Mouse (Mus musculus): Measurements from ENCODE around the gene Lcn2. TPM values are rescaled to one million over a fixed set of nuclear protein-coding genes. Genes with fewer than 3 reads are reported as not detected.
A peak's percentile ranks its signal among the peaks of the same experiment; 100 is the strongest.

The Lcn2 gene
- polyA plus RNA-seq, 1 experiment from 2014 or later, result 12.7 TPM

- Histone ChIP-seq H3K4me1 (ENCODE audit: insufficient read depth, low read length) (peaks cover 58% of the 10 kb centered on the region), H3K4me3 (ENCODE audit: low read length) (no peak overlapping the region), H3K27me3 (ENCODE audit: insufficient read depth, low read length) (no peaks in the 10 kb centered on the region), H3K9me3 (ENCODE audit: low read length) (no peaks in the 10 kb centered on the region), H3K36me3 (ENCODE audit: insufficient read depth, low read length) (peaks cover 2% of the 10 kb centered on the region; the same call in 1 of the 2 replicates), H3K9ac (replicated peaks; ENCODE audit: low read length) (no peak overlapping the region), H3K4me2 (replicated peaks; ENCODE audit: low read depth, low read length) (no peak overlapping the region), H3K27ac (ENCODE audit: low read length) (peak overlapping the region; percentile 90; the same call in 1 of the 2 replicates)
- ATAC-seq (ENCODE audit: low FRiP score, low TSS enrichment), result no peak
- WGBS, result 59% methylated on average over 5 of the region's 5 CpGs
Measured at GRCm38 (mm10) chr2:32425568-32425967, 37.5 kb upstream of the Lcn2 start.

- H3K4me2 ChIP-seq (replicated peaks; ENCODE audit: low read depth, low read length), result no peak overlapping the region
- peaks cover 50% of the 10 kb centered on the region for H3K4me1 ChIP-seq (ENCODE audit: insufficient read depth, low read length)
- H3K9ac ChIP-seq (replicated peaks; ENCODE audit: low read length), result 0 out of 2 replicates have a peak overlapping the region, but pooled peaks have one; percentile 7
Measured at GRCm38 (mm10) chr2:32424796-32425195, 36.7 kb upstream of the Lcn2 start.

GRCm38 (mm10) chr2:32423481-32424331 lies 35.7 kb upstream of the Lcn2 start:
- H3K4me2 ChIP-seq (replicated peaks; ENCODE audit: low read depth, low read length), result peak overlapping the region; percentile 68
- peak; percentile 93 for ATAC-seq (ENCODE audit: low FRiP score, low TSS enrichment)
- WGBS, result under 1% methylated on average over 14 of the region's 14 CpGs
- H3K36me3 ChIP-seq (ENCODE audit: insufficient read depth, low read length), result peaks cover 14% of the 10 kb centered on the region
- H3K27ac ChIP-seq (ENCODE audit: low read length), result peak overlapping the region; percentile 94
- H3K27me3 ChIP-seq (ENCODE audit: insufficient read depth, low read length), result no peaks in the 10 kb centered on the region
- no peaks in the 10 kb centered on the region for H3K9me3 ChIP-seq (ENCODE audit: low read length)
- peaks cover 49% of the 10 kb centered on the region for H3K4me1 ChIP-seq (ENCODE audit: insufficient read depth, low read length)
- peak overlapping the region; percentile 61 for H3K9ac ChIP-seq (replicated peaks; ENCODE audit: low read length)
- peak overlapping the region; percentile 49 for H3K4me3 ChIP-seq (ENCODE audit: low read length)

More at GRCm38 (mm10) chr2:32424796-32425195, 36.7 kb upstream of the Lcn2 start:
- ATAC-seq (ENCODE audit: low FRiP score, low TSS enrichment), result no peak
- Histone ChIP-seq H3K9me3 (ENCODE audit: low read length) (no peaks in the 10 kb centered on the region), H3K4me3 (ENCODE audit: low read length) (no peak overlapping the region), H3K36me3 (ENCODE audit: insufficient read depth, low read length) (peaks cover 7% of the 10 kb centered on the region; the same call in 1 of the 2 replicates), H3K27me3 (ENCODE audit: insufficient read depth, low read length) (no peaks in the 10 kb centered on the region), H3K27ac (ENCODE audit: low read length) (peak overlapping the region; percentile 90)
- WGBS, result 42% methylated on average over 3 of the region's 3 CpGs

- WGBS, result 91% methylated on average over 6 of the region's 6 CpGs
- Histone ChIP-seq H3K27ac (ENCODE audit: low read length) (no peak overlapping the region), H3K4me1 (ENCODE audit: insufficient read depth, low read length) (peaks cover 42% of the 10 kb centered on the region), H3K4me2 (replicated peaks; ENCODE audit: low read depth, low read length) (no peak overlapping the region), H3K4me3 (ENCODE audit: low read length) (no peak overlapping the region), H3K27me3 (ENCODE audit: insufficient read depth, low read length) (no peaks in the 10 kb centered on the region), H3K9ac (replicated peaks; ENCODE audit: low read length) (0 out of 2 replicates have a peak overlapping the region, but pooled peaks have one; percentile 14), H3K9me3 (ENCODE audit: low read length) (no peaks in the 10 kb centered on the region), H3K36me3 (ENCODE audit: insufficient read depth, low read length) (peaks cover 28% of the 10 kb centered on the region)
- no peak for ATAC-seq (ENCODE audit: low FRiP score, low TSS enrichment)
Measured at GRCm38 (mm10) chr2:32421851-32422251, 33.8 kb upstream of the Lcn2 start.

GRCm38 (mm10) chr2:32420647-32421046 lies 32.6 kb upstream of the Lcn2 start:
- Histone ChIP-seq H3K9ac (replicated peaks; ENCODE audit: low read length) (no peak overlapping the region), H3K4me3 (ENCODE audit: low read length) (no peak overlapping the region), H3K36me3 (ENCODE audit: insufficient read depth, low read length) (peaks cover 40% of the 10 kb centered on the region), H3K4me2 (replicated peaks; ENCODE audit: low read depth, low read length) (no peak overlapping the region), H3K27ac (ENCODE audit: low read length) (no peak overlapping the region), H3K9me3 (ENCODE audit: low read length) (no peaks in the 10 kb centered on the region), H3K27me3 (ENCODE audit: insufficient read depth, low read length) (no peaks in the 10 kb centered on the region), H3K4me1 (ENCODE audit: insufficient read depth, low read length) (peaks cover 42% of the 10 kb centered on the region)
- 86% methylated on average over 6 of the region's 6 CpGs for whole genome bisulfite sequencing
- no peak for ATAC-seq (ENCODE audit: low FRiP score, low TSS enrichment)

- WGBS, result 86% methylated on average over 12 of the region's 12 CpGs
- no peak for ATAC-seq (ENCODE audit: low FRiP score, low TSS enrichment)
Measured at GRCm38 (mm10) chr2:32420066-32420608, 32.1 kb upstream of the Lcn2 start.

GRCm38 (mm10) chr2:32419359-32419758 lies 31.3 kb upstream of the Lcn2 start:
- H3K4me3 ChIP-seq (ENCODE audit: low read length), result no peak overlapping the region
- no peak overlapping the region for H3K9ac ChIP-seq (replicated peaks; ENCODE audit: low read length)
- H3K27me3 ChIP-seq (ENCODE audit: insufficient read depth, low read length), result no peaks in the 10 kb centered on the region
- no peak overlapping the region for H3K4me2 ChIP-seq (replicated peaks; ENCODE audit: low read depth, low read length)
- H3K36me3 ChIP-seq (ENCODE audit: insufficient read depth, low read length), result peaks cover 51% of the 10 kb centered on the region
- H3K4me1 ChIP-seq (ENCODE audit: insufficient read depth, low read length), result peaks cover 31% of the 10 kb centered on the region
- H3K9me3 ChIP-seq (ENCODE audit: low read length), result no peaks in the 10 kb centered on the region
- WGBS, result 82% methylated on average over 3 of the region's 3 CpGs
- H3K27ac ChIP-seq (ENCODE audit: low read length), result peak overlapping the region; percentile 69
- no peak for ATAC-seq (ENCODE audit: low FRiP score, low TSS enrichment)

More at GRCm38 (mm10) chr2:32420066-32420608, 32.1 kb upstream of the Lcn2 start:
- Histone ChIP-seq H3K27ac (ENCODE audit: low read length) (no peak overlapping the region; the same call in 1 of the 2 replicates), H3K27me3 (ENCODE audit: insufficient read depth, low read length) (no peaks in the 10 kb centered on the region), H3K36me3 (ENCODE audit: insufficient read depth, low read length) (peaks cover 44% of the 10 kb centered on the region), H3K9me3 (ENCODE audit: low read length) (no peaks in the 10 kb centered on the region), H3K4me3 (ENCODE audit: low read length) (no peak overlapping the region), H3K9ac (replicated peaks; ENCODE audit: low read length) (no peak overlapping the region), H3K4me2 (replicated peaks; ENCODE audit: low read depth, low read length) (no peak overlapping the region), H3K4me1 (ENCODE audit: insufficient read depth, low read length) (peaks cover 39% of the 10 kb centered on the region)

- Histone ChIP-seq H3K27ac (ENCODE audit: low read length) (peak overlapping the region; percentile 69), H3K4me1 (ENCODE audit: insufficient read depth, low read length) (peaks cover 26% of the 10 kb centered on the region), H3K4me2 (replicated peaks; ENCODE audit: low read depth, low read length) (no peak overlapping the region), H3K9me3 (ENCODE audit: low read length) (no peaks in the 10 kb centered on the region), H3K27me3 (ENCODE audit: insufficient read depth, low read length) (no peaks in the 10 kb centered on the region), H3K9ac (replicated peaks; ENCODE audit: low read length) (no peak overlapping the region), H3K4me3 (ENCODE audit: low read length) (no peak overlapping the region), H3K36me3 (ENCODE audit: insufficient read depth, low read length) (peaks cover 51% of the 10 kb centered on the region)
- no peak for ATAC-seq (ENCODE audit: low FRiP score, low TSS enrichment)
- 50% methylated on average over 12 of the region's 12 CpGs for WGBS
Measured at GRCm38 (mm10) chr2:32418430-32419151, 30.5 kb upstream of the Lcn2 start.

- 56% methylated on average over 8 of the region's 8 CpGs for WGBS
- H3K4me2 ChIP-seq (replicated peaks; ENCODE audit: low read depth, low read length), result no peak overlapping the region
- H3K27ac ChIP-seq (ENCODE audit: low read length), result no peak overlapping the region
- no peaks in the 10 kb centered on the region for H3K27me3 ChIP-seq (ENCODE audit: insufficient read depth, low read length)
- no peak overlapping the region for H3K9ac ChIP-seq (replicated peaks; ENCODE audit: low read length)
- no peak overlapping the region for H3K4me3 ChIP-seq (ENCODE audit: low read length)
- ATAC-seq (ENCODE audit: low FRiP score, low TSS enrichment), result no peak
- peaks cover 16% of the 10 kb centered on the region for H3K4me1 ChIP-seq (ENCODE audit: insufficient read depth, low read length)
- H3K36me3 ChIP-seq (ENCODE audit: insufficient read depth, low read length), result peaks cover 51% of the 10 kb centered on the region
- H3K9me3 ChIP-seq (ENCODE audit: low read length), result no peaks in the 10 kb centered on the region
Measured at GRCm38 (mm10) chr2:32417486-32417885, 29.4 kb upstream of the Lcn2 start.
